Mouse (Mus musculus) 416B (cell line): ENCODE measurements around the gene Siah1a.
A peak's percentile ranks its signal among the peaks of the same experiment; 100 is the strongest.

ENCODE experiments used
- DNase-seq: peaks from one replicate; pipeline ENCODE4 v3.0.0; 2011; ENCODE audit warnings: low read depth

The Siah1a gene

DNA sequence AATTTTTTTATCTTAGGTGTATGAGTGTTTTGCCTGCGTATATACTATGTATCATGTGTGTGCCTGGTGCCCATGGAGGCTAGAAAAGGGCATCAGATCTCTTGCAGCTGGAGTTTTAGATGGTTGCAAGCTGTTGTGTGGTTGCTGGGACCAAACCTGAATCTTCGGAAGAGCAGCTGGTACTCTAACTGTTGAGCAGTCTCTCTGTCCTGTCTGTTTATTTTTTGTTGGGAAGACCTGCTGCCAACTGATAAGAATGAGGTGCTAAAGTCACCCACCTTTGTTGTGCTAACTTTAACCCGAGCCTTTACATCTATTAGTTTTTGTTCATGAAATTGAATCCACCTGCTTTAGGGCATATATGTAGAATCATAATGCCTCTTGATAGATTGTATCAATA is 43.3 kb downstream of the Siah1a start:
- no peak for DNase-seq

DNA sequence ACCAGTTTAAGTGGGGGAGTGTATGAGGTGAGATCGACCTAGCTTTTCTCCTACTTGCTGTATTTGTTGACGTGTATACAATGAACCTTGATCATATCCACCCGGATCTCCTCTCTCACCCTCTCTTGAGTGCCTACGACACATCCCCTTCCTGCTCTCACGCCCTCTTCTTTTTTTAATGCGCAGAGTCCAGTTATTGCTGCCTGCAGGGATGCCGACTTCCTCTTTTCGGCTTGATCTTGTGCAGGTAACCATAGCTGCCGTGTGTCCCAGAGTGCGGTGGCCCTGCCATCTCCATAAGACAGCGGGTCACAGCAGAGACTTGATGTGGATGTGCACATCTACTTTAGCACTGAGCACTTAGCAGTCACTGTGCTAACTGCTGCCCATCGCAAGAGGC is 46.3 kb downstream of the Siah1a start:
- no peak for DNase-seq

DNA sequence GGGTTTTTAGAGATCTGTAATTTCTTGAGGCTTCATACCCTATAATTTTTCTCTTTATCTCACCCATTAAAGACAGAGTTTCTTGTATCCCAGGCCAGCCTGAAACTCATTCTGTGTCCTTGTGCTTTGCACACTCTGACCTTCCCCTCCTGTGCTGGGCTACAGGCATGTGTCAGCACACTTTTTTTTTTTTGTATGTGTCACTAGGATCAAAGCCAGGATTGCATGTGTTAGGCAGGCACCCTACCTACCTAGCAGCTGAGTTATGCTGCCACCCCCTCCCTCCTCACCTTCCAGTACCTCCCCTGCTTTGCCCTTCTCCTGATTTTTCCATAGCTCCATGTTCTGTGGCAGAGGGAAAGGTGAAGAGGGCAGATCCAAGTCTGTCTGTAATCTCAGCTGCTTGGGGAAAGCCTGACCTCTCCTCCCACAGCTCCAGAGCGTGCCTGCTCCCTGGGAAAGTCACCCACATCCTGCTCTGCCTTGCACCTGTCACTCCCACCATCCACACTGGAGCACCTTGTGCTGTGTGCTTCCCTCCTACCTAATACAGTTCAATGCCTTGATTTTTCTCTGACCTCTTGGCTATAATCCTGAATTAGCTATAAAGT is 46.8 kb downstream of the Siah1a start:
- no peak for DNase-seq

DNA sequence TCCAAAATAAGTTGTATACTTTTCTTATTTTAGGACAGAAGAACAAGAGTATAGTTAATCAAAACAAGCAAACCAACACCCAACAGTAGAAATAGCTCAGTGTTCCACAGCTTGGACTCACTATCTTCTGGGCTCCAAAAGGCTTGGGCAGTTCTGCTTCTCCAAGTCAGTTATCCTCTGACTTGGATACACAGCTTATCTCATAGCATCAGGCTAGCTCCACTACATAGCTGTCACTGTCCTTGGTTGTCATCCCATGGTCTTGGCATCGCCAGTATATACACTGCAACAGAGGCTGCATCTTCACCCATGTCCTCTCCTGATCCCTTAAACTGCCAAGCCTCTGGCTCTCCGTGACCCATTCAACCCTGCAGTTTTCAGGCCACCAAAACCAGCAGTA is 50.0 kb downstream of the Siah1a start:
- DNase-seq: no peak

DNA sequence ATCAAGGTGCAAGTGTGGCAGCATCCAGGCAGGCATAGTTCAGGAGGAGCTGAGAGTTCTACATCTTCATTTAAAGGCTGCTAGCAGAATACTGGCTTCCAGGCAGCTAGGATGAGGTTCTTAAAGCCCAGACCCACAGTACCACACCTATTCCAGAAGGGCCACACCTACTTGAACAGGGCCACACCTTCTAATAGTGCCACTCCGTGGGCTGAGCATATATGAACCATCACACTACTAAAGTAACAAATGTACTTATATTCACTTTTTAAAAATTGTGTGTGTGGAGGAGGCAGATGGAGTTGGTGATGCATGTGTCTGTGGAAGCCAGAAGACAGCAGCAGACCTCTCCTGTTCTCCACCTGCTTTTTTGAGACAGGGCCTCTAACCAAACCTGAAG is 51.7 kb downstream of the Siah1a start:
- DNase-seq: no peak

DNA sequence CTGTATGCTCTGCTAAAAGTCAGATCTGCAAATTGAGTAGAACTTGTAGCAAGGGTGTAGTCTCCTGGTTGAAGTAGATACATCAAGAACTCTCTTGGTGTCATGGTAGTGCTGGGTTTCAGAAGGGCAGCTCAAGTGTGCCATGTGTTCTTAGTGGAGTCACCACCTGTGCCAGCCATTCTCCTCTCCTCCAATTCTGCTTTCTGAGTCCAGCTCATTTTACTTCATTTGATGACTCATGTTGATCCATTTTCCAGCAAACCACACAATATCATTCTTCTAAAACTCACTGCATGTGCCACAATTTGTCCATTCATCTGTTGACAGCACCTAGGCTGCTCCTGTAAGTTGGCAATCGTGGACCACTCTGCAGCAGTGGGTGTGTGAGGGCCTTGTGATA is 53.6 kb downstream of the Siah1a start:
- peak; percentile 21 for DNase-seq

DNA sequence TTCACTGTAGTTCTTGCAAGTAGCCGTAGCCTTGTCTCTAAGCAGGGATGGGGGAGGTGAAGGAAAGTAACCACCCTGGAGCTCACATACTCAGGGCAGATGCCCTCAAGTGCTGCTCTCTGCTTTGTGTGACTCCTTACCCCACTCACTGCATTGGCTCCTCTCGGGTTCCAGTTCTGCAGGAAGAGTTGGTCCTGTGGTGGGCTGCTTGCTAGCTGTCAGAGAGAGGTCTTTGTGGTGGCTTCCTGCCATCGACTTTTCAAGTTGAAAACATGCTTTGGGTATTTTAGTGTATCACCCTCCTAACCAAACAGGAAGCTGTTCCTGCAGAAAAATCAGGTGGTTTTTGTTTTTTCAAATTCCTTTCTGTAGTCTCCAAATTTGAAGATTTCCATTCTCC is 59.1 kb downstream of the Siah1a start:
- DNase-seq: peak; percentile 36
